Mouse (Mus musculus) A20 (cell line): ENCODE measurements around the gene Scamp2.

Source experiments
- DNase-seq: peaks from one replicate; pipeline ENCODE4 v3.0.0-alpha.2; 2011; ENCODE audit warnings: low read depth, low spot score

Scamp2 gene

GRCm38 (mm10) chr9:57550126-57550862 is 10.4 kb upstream of the Scamp2 start:
- DNase-seq: no peak

- DNase-seq: peak; percentile 70
Observed at GRCm38 (mm10) chr9:57552139-57552887, 8.4 kb upstream of the Scamp2 start, which contains the start of gene Mpi. TSS of gene Mpi (minus strand) at chr9:57552763.

- DNase-seq: no peak
Observed at GRCm38 (mm10) chr9:57553119-57553518, 7.6 kb upstream of the Scamp2 start.

GRCm38 (mm10) chr9:57554753-57555152 is 6.0 kb upstream of the Scamp2 start:
- DNase-seq: no peak

GRCm38 (mm10) chr9:57557215-57557614 is 3.5 kb upstream of the Scamp2 start:
- DNase-seq: no peak

GRCm38 (mm10) chr9:57558625-57559024 is 2.1 kb upstream of the Scamp2 start:
- peak; percentile 64 for DNase-seq

- DNase-seq: no peak
Observed at GRCm38 (mm10) chr9:57559568-57559967, 1.2 kb upstream of the Scamp2 start.

- no peak for DNase-seq
Observed at GRCm38 (mm10) chr9:57560263-57560662, 480 bp upstream of the Scamp2 start.

- peak; percentile 90 for DNase-seq
Observed at GRCm38 (mm10) chr9:57561711-57562099, 962 bp downstream of the Scamp2 start.

- peak; percentile 49 for DNase-seq
Observed at GRCm38 (mm10) chr9:57562896-57563372, 2.2 kb downstream of the Scamp2 start.

GRCm38 (mm10) chr9:57564609-57565008 is 3.9 kb downstream of the Scamp2 start:
- peak; percentile 53 for DNase-seq

GRCm38 (mm10) chr9:57565741-57566221 is 5.0 kb downstream of the Scamp2 start:
- DNase-seq: no peak

GRCm38 (mm10) chr9:57566846-57567245 is 6.1 kb downstream of the Scamp2 start:
- no peak for DNase-seq

GRCm38 (mm10) chr9:57568500-57568899 is 7.8 kb downstream of the Scamp2 start:
- no peak for DNase-seq

GRCm38 (mm10) chr9:57574397-57574796 is 13.7 kb downstream of the Scamp2 start:
- DNase-seq: no peak

GRCm38 (mm10) chr9:57575577-57575976 is 14.8 kb downstream of the Scamp2 start:
- no peak for DNase-seq

- DNase-seq: no peak
Observed at GRCm38 (mm10) chr9:57577144-57577849, 16.6 kb downstream of the Scamp2 start.

GRCm38 (mm10) chr9:57584991-57585390 is 24.2 kb downstream of the Scamp2 start:
- DNase-seq: peak; percentile 62

GRCm38 (mm10) chr9:57589224-57590126 is 28.7 kb downstream of the Scamp2 start, which contains the start of gene Ulk3:
TSS of gene Ulk3 (plus strand) at chr9:57589452.
- DNase-seq: peak; percentile 94

- DNase-seq: peak; percentile 51
Observed at GRCm38 (mm10) chr9:57590726-57591125, 30.0 kb downstream of the Scamp2 start.
